Mouse (Mus musculus) common myeloid progenitor, adult 5-6 weeks (primary cell): ENCODE measurements around the gene Stil. TPM values are rescaled to one million over a fixed set of nuclear protein-coding genes. Genes with fewer than 3 reads are reported as not detected.
A peak's percentile ranks its signal among the peaks of the same experiment; 100 is the strongest.

Experiments used
- ATAC-seq: replicated peaks from 2 replicates; pipeline ENCODE4 v1.8.0; 2016; ENCODE audit warnings: low read depth, mild to moderate bottlenecking, moderate TSS enrichment, inconsistent platforms; ENCODE audit not compliant: poor library complexity, severe bottlenecking
- total RNA-seq: library from RNA; stranded (forward); fragments of 200-1000, 187-1606 nt; gene quantifications from 2 replicates; pipeline ENCODE4 v1.2.3, GENCODE M21; 2017

The Stil gene
- total RNA-seq, 1 experiment from 2014 or later: 29.3 TPM

DNA sequence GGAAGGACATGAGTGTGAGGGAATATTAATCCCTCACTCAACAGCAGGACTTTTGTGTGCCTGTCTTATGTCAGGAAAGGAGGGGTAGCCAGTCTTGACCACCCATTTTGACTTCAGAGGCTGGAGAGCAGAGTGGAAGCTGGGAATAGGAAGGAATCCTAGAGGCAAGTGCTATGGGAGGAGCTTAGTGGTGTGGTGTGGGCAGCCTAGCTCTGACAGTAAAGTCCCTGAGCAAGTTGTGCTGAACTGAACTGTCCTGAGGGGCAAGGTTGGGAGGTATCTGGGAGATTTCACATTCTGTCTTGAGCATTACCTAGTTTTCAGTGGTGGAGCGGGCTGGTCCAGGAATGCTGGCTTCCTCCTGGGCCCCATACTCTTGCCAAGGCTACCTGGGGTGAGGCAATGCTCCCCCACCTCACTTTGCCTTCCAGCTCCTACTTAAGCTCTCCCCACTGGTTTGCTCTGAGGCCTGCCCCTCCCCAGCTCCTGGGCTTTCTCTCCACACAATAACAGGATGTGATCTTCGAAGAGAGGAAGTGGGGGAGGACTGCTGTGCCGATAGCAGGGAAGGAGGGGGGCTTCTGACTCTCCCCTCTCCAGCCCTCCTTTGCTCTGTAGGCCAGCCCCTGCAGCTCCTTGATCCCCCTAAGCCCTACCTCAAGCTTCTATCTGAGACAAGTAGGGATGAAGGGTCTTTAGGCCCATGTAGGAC lies 75.4 kb downstream of the Stil start:
- ATAC-seq: peak; percentile 87

DNA sequence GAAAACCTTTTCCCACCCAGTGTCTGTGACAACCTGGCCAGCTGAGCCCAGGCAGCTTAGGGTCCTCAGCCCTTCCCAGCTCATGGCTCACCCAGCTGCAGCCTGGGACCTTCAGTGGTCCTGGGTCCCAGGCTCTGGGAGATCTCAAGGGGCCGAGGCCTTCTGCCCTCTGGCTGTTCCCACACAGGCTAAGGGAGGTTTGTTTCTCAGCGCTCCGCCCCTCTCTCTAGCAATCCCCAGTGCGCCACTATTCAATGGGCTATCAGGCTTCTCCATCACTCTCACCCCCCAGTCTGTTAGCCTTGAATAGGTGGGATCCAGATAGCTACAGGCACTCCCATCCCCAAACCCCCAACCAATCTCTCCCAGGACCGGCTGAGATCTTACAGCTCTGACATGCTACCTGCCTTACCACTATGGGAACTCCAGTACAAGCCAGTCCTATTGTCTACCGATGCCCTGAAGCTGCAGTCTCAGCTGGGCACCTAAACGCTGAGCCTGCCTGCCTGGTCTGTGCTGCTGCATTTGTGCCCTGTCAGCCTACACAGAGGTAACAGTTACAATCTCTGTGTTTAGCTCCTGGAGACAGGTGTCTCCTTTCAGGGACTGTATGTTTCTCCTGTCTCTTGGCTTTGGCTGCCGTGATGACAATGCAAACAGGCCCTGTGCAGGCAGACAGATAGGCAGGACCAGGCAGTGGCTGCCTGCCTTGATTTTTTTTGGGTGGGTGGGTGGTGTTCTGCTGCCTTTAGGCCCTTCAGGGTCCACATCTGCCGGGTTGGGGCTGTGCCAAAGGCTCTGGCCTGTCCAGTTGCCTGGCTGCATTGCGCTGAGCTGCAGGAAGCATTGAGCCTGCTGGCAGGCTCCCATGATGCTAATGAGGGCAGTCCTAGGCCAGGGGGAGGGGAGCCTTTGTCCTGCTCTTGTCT lies 79.2 kb downstream of the Stil start:
- no peak for ATAC-seq

DNA sequence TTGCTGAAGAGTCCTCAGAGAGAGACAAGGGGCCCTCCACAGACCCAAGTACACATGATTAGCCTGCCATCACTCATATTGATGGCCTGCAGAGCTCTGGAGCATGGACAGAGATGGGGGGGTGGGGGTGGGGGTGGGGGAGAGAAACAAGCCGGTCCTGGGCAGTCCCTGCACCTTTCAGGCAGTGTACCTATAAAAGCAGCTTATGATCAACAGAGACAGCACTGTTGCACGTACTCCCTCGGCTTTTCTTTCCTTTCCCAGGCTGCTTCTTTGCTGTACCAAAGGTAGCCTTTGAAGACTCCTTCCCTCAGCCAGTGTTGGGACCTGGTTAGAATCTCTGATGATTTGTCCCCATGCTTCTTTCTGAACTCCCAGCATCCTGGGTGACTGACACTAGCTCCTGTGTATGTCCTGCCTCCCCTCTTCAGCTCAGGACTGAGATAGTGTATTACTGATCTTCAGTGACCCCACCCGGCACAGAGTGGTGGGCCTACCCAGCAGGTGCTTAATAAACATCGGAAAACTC lies 79.9 kb downstream of the Stil start:
- no peak for ATAC-seq

DNA sequence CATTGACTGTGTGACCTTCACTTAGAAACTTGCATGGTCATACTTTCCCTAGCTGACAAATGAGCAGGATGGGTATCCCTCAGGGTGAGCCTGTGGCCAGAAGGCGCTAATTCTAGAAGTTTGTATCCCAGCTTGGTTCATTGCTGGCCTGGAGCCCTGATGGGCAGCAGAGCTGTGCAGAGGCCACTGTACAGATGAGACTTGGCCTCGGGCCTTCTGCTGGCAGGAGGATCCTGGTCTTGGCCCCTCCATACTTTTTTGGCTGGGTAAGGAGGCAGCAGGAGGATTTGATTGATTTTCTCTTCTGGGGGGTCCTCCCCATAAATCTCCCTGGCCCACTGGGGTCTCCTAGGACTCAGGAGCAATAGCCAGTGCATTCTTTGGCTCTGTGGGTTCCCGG lies 83.1 kb downstream of the Stil start:
- ATAC-seq: no peak

DNA sequence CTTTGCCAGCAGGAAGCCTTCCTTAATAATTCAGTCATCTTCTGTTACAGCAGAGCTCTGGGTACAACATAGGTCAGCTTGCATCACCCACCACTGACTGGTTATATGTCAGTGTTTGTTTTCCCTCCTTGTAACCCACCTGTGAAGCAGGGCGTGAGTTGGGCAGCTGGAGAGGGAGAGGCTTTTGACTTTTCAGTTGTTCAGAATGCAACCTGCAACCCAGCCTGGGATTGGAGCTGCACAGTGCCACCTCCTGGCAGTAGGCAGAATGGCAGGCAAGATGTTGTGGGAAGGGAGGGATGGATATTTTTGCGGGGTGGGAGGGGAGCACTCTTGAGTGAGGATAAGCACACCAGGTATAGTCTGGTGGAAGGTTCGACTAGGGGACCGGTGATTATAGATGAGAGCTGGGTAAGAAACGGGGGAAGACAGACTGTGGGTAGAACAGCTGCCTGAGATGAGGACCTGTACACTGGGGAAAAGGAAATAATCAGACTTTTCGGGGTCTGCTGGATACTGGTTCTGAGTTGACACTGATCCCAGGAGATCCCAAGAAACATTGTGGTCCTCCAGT lies 85.7 kb downstream of the Stil start:
- peak; percentile 70 for ATAC-seq

DNA sequence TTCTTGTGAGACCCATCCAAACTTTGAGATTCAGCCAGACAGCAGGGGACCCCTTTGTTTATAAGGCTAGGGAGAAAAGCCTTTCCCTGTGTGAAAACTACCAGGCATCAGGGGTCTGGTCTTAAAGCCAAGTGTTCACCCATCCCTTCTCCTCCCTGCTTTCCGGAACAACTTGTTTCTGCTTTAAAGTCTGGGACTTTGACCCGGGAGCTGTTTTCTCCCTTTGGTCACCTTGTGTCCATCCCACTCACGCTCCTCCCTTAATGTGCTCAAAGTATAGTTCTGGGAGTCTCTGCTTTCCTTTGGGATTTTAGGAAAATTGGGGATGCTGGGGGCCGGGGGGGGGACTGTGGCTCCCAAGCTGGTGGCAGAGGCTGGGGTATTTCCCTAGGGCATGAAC lies 86.3 kb downstream of the Stil start:
- no peak for ATAC-seq

DNA sequence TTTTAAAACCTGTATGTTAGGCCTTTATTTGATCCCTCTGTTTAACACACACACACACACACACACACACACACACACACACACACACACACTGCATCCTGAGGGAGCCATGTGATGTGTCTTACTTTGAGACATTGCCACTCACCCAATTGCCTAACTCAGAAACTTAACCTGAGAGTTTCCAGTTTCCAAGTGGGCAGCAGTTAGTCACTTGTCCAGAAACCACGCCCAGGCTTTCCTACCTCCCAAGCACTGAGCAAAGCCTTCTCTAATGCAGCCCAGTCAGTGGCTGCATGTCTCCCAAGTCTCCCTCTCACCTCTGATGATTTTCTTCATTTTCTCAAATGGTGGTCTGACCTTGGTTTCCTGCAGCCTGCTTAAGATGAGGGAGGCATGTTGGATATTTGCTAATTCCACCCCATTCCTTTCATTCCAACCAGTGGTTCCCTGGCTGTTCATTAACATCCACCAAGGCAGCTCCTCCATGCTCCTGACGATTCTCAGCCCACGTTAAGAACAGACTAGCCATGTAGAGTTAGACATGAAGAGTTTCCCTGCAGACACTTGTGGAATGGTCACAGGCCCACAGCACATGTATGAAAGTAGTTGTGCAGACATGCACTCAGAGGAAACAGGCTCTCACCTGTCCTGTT lies 86.9 kb downstream of the Stil start:
- ATAC-seq: no peak

DNA sequence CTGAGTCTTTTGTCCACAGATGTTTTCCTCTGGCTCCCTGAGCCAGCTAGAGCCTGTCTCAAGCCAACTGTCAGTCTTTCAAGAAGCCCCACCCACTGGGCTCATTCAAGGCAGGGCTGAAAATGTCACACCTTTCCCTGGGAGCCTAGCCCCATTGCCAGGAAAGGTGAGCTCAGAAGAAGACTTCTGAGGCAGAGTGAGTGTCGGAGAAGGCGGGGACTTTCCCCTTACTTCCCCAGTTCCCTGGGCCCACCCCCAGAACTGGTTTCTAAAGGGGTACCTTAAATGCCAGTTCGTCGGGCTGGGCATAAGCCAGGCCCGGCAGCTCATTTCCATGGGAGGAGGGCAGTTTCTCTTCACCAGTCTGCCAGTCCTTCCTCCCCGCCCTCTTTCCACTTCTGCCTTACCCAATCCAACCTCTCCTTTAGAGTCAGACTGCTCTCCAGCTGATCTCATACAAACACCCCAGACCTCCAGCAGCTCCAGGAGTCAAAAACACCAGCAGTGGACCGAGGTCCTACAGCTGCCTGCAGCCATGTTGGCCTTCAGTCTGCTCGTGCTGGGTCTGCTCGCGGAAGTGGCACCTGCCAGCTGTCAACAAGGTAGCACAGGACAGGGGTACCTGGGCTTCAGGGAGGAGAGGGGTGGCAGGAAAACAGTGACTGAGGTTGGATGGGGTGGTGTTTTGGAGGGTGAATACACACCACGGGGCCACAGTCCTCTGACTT lies 88.8 kb downstream of the Stil start, which contains the start of gene Pdzk1ip1:
Pdzk1ip1 (plus strand) TSS at position 98 of the 728 bp plus-strand sequence.
- ATAC-seq: peak; percentile 82

DNA sequence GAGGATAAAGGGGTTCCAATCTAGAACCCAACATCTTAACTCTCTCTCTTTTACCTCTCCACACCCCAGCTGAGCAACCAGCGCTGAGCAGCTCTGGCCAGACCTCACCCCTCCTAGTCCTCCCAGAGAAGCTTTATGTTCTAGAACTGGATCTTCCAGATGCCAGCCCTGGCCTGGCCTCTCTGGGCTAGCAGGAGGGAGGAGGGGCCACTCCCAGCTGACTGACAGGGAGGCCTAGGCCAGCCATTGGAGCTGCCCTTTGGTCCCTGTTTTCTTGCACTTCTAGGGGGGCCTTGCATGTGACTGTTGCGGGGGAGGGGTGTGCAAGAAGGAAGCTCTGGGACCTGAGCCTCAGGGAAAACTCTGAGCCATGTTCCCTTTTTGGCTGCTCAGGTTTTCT lies 90.6 kb downstream of the Stil start:
- ATAC-seq: no peak

DNA sequence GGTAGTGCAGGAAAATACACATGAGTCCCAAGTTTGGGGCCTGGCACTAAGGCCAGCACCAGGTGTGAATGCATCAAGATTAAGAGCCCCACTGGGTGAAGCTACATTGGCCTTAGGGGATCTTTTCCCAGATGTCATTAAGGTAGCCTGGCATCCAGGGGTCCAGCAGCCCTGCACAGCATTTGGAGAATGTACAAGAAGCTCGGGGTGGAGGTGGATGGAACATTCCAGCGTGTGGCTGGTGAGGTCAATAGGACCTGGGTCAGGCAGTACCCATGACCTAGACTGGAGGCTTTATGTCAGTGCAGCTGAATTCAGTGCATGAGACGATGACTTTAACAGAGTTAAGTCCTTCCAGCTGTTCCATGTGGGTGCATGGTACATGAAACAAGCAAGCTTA lies 91.8 kb downstream of the Stil start:
- ATAC-seq: no peak

Other genes with a start within 250 kb of the Stil start
- gene Gm12830, start 178.4 kb upstream of the Stil start, total RNA-seq: not detected in 2 replicates
- 0.09 and 1.3 TPM in 2 replicates for gene Foxd2, start 91.3 kb upstream of the Stil start, total RNA-seq
- gene Foxe3, start 74.1 kb upstream of the Stil start, total RNA-seq: not detected in 2 replicates
- gene Cmpk1, start 12.9 kb upstream of the Stil start, total RNA-seq: 177 and 188 TPM in 2 replicates
- 38.4 and 47.6 TPM in 2 replicates for gene Tal1, start 56.3 kb downstream of the Stil start, total RNA-seq
- gene Pdzk1ip1, start 88.5 kb downstream of the Stil start, total RNA-seq: 9.3 and 13.0 TPM in 2 replicates
- 0.09 TPM in 1 of 2 replicates, not detected in the other for gene Cyp4x1, start 134.1 kb downstream of the Stil start, total RNA-seq
- not detected in 2 replicates for gene Cyp4a29, start 241.9 kb downstream of the Stil start, total RNA-seq